Mouse (Mus musculus) midbrain, embryonic 10.5 days (tissue): ENCODE data around the gene Ung. TPM values are rescaled to one million over a fixed set of nuclear protein-coding genes. Genes with fewer than 3 reads are reported as not detected.

Experiments
- DNase-seq: peaks from one replicate; pipeline ENCODE4 v3.0.0-alpha.2; 2017; ENCODE audit warnings: low spot score
- H3K27ac ChIP-seq: fragments of 300-500 bp; sonication (generic); replicated peaks from 2 replicates; pipeline ENCODE4 v1.5.1; 2016; ENCODE audit warnings: mild to moderate bottlenecking
- H3K27me3 ChIP-seq: fragments of 300-500 bp; sonication (generic); 2 replicates; pipeline ENCODE4 v1.6.1; 2016; ENCODE audit warnings: low read depth, mild to moderate bottlenecking; ENCODE audit not compliant: poor library complexity, severe bottlenecking
- H3K36me3 ChIP-seq: fragments of 300-500 bp; sonication (generic); 2 replicates; pipeline ENCODE4 v1.6.1; 2016; ENCODE audit warnings: mild to moderate bottlenecking, moderate library complexity
- H3K4me1 ChIP-seq: fragments of 300-500 bp; sonication (generic); 2 replicates; pipeline ENCODE4 v1.6.1; 2016
- H3K4me3 ChIP-seq: fragments of 300-500 bp; sonication (generic); 2 replicates; pipeline ENCODE4 v1.5.1; 2016; ENCODE audit warnings: mild to moderate bottlenecking, moderate library complexity
- H3K9me3 ChIP-seq: fragments of 300-500 bp; sonication (generic); replicated peaks from 2 replicates; pipeline ENCODE4 v1.6.1; 2016; ENCODE audit warnings: mild to moderate bottlenecking
- WGBS: fragments of 180-500 bp; shearing (Covaris S2); methylation state at CpG from one replicate; pipeline ENCODE4 v1.1.7; 2016; 5-methylcytosine and 5-hydroxymethylcytosine counted together
- polyA plus RNA-seq: library from polyadenylated mRNA; unstranded; fragments of >200 nt; fragmentation: Nextera tagmentation; extraction: Ambion mirVana; gene quantifications from 2 replicates; pipeline ENCODE4 v1.2.1, GENCODE M21; 2016

Gene Ung
- polyA plus RNA-seq, 1 experiment from 2014 or later: 67.5 TPM

GRCm38 (mm10) chr5:114161424-114161823, 31.2 kb downstream of the Ung start:
- 86% methylated on average over 6 of the region's 6 CpGs for WGBS
- Histone ChIP-seq H3K36me3 (no peaks in the 10 kb centered on the region), H3K4me1 (0 out of 2 replicates have a peak, but pooled peaks cover 3% of the 10 kb centered on the region), H3K27me3 (no peaks in the 10 kb centered on the region), H3K9me3 (no peaks in the 10 kb centered on the region), H3K27ac (no peak overlapping the region), H3K4me3 (no peak overlapping the region)
- DNase-seq: no peak

- Histone ChIP-seq H3K4me3 (no peak overlapping the region), H3K9me3 (no peaks in the 10 kb centered on the region), H3K4me1 (no peaks in the 10 kb centered on the region), H3K27me3 (no peaks in the 10 kb centered on the region), H3K27ac (no peak overlapping the region), H3K36me3 (no peaks in the 10 kb centered on the region)
- DNase-seq: no peak
- WGBS: 64% methylated on average over 12 of the region's 12 CpGs
Measured at GRCm38 (mm10) chr5:114162106-114162815, 32.1 kb downstream of the Ung start.

- no peaks in the 10 kb centered on the region for H3K27me3 ChIP-seq
- no peak overlapping the region for H3K27ac ChIP-seq
- no peaks in the 10 kb centered on the region for H3K36me3 ChIP-seq
- no peaks in the 10 kb centered on the region for H3K4me1 ChIP-seq
- no peak overlapping the region for H3K4me3 ChIP-seq
- 83% methylated on average over 6 of the region's 6 CpGs for WGBS
- no peak for DNase-seq
- no peaks in the 10 kb centered on the region for H3K9me3 ChIP-seq
Measured at GRCm38 (mm10) chr5:114163117-114163696, 33.0 kb downstream of the Ung start.

- no peak for DNase-seq
- Histone ChIP-seq H3K36me3 (no peaks in the 10 kb centered on the region), H3K9me3 (no peaks in the 10 kb centered on the region), H3K4me3 (no peak overlapping the region), H3K27me3 (peaks cover 9% of the 10 kb centered on the region), H3K27ac (no peak overlapping the region), H3K4me1 (peaks cover 11% of the 10 kb centered on the region)
- WGBS: 82% methylated on average over 7 of the region's 7 CpGs
Measured at GRCm38 (mm10) chr5:114170345-114170744, 40.2 kb downstream of the Ung start.

GRCm38 (mm10) chr5:114172936-114173335, 42.8 kb downstream of the Ung start:
- Histone ChIP-seq H3K4me1 (peaks cover 24% of the 10 kb centered on the region), H3K27ac (no peak overlapping the region), H3K4me3 (no peak overlapping the region), H3K27me3 (peaks cover 14% of the 10 kb centered on the region), H3K9me3 (no peaks in the 10 kb centered on the region), H3K36me3 (no peaks in the 10 kb centered on the region)
- 95% methylated on average over 3 of the region's 3 CpGs for WGBS
- DNase-seq: no peak

- peaks cover 14% of the 10 kb centered on the region for H3K27me3 ChIP-seq
Measured at GRCm38 (mm10) chr5:114173458-114173857, 43.3 kb downstream of the Ung start.

GRCm38 (mm10) chr5:114173877-114174581, 43.8 kb downstream of the Ung start:
- Histone ChIP-seq H3K9me3 (no peaks in the 10 kb centered on the region), H3K4me3 (no peak overlapping the region), H3K4me1 (peaks cover 24% of the 10 kb centered on the region), H3K36me3 (no peaks in the 10 kb centered on the region), H3K27me3 (peaks cover 14% of the 10 kb centered on the region), H3K27ac (no peak overlapping the region)
- 36% methylated on average over 15 of the region's 16 CpGs for WGBS
- DNase-seq: no peak

More at GRCm38 (mm10) chr5:114173458-114173857, 43.3 kb downstream of the Ung start:
- no peaks in the 10 kb centered on the region for H3K9me3 ChIP-seq
- no peak overlapping the region for H3K27ac ChIP-seq
- DNase-seq: no peak
- no peaks in the 10 kb centered on the region for H3K36me3 ChIP-seq
- peaks cover 24% of the 10 kb centered on the region for H3K4me1 ChIP-seq
- H3K4me3 ChIP-seq: no peak overlapping the region
- WGBS: 74% methylated on average over 7 of the region's 7 CpGs

- H3K27me3 ChIP-seq: peaks cover 14% of the 10 kb centered on the region
- H3K36me3 ChIP-seq: no peaks in the 10 kb centered on the region
- peak overlapping the region; percentile 29 for H3K4me3 ChIP-seq
- WGBS: 19% methylated on average over 16 of the region's 16 CpGs
- H3K9me3 ChIP-seq: no peaks in the 10 kb centered on the region
- H3K4me1 ChIP-seq: peaks cover 24% of the 10 kb centered on the region
- peak; percentile 74 for DNase-seq
- no peak overlapping the region for H3K27ac ChIP-seq
Measured at GRCm38 (mm10) chr5:114174639-114175038, 44.5 kb downstream of the Ung start.

- Histone ChIP-seq H3K36me3 (no peaks in the 10 kb centered on the region), H3K4me1 (peaks cover 24% of the 10 kb centered on the region), H3K9me3 (no peaks in the 10 kb centered on the region), H3K4me3 (peak overlapping the region; percentile 61), H3K27me3 (peaks cover 14% of the 10 kb centered on the region), H3K27ac (peak overlapping the region; percentile 39; the same call in 1 of the 2 replicates)
- peak; percentile 96 for DNase-seq
- WGBS: 2% methylated on average over 26 of the region's 26 CpGs
Measured at GRCm38 (mm10) chr5:114175596-114176171, 45.5 kb downstream of the Ung start.

- Histone ChIP-seq H3K27ac (no peak overlapping the region; the same call in 1 of the 2 replicates), H3K4me1 (peaks cover 24% of the 10 kb centered on the region), H3K27me3 (peaks cover 14% of the 10 kb centered on the region), H3K36me3 (no peaks in the 10 kb centered on the region), H3K9me3 (no peaks in the 10 kb centered on the region), H3K4me3 (peak overlapping the region; percentile 61)
- DNase-seq: no peak
- WGBS: 55% methylated on average over 8 of the region's 8 CpGs
Measured at GRCm38 (mm10) chr5:114176548-114177400, 46.6 kb downstream of the Ung start.

GRCm38 (mm10) chr5:114177966-114178719, 48.0 kb downstream of the Ung start:
- Histone ChIP-seq H3K4me1 (peaks cover 24% of the 10 kb centered on the region), H3K4me3 (no peak overlapping the region), H3K9me3 (no peaks in the 10 kb centered on the region), H3K36me3 (no peaks in the 10 kb centered on the region), H3K27me3 (peaks cover 14% of the 10 kb centered on the region), H3K27ac (no peak overlapping the region)
- no peak for DNase-seq
- 87% methylated on average over 4 of the region's 4 CpGs for WGBS
